Mouse (Mus musculus) lung, postnatal 10 days (tissue): Measurements from ENCODE around the gene Exog.
A peak's percentile ranks its signal among the peaks of the same experiment; 100 is the strongest.

Experiments
- DNase-seq: peaks from one replicate; pipeline ENCODE4 v3.0.0; 2021

Gene Exog

GRCm38 (mm10) chr9:119465056-119465455 lies 20.3 kb downstream of the Exog start:
- no peak for DNase-seq

- peak; percentile 45 for DNase-seq
Measured at GRCm38 (mm10) chr9:119465595-119465994, 20.9 kb downstream of the Exog start.

- no peak for DNase-seq
Measured at GRCm38 (mm10) chr9:119469691-119470353, 25.1 kb downstream of the Exog start.

- DNase-seq, result no peak
Measured at GRCm38 (mm10) chr9:119472412-119472918, 27.7 kb downstream of the Exog start.

GRCm38 (mm10) chr9:119473011-119473410 lies 28.3 kb downstream of the Exog start:
- no peak for DNase-seq

GRCm38 (mm10) chr9:119473608-119474164 lies 28.9 kb downstream of the Exog start:
- DNase-seq, result no peak

- DNase-seq, result peak; percentile 56
Measured at GRCm38 (mm10) chr9:119474717-119475611, 30.2 kb downstream of the Exog start.

- DNase-seq, result peak; percentile 29
Measured at GRCm38 (mm10) chr9:119477754-119478153, 33.0 kb downstream of the Exog start.

- DNase-seq, result no peak
Measured at GRCm38 (mm10) chr9:119478345-119478744, 33.6 kb downstream of the Exog start.

GRCm38 (mm10) chr9:119479297-119479696 lies 34.6 kb downstream of the Exog start:
- peak; percentile 22 for DNase-seq

- no peak for DNase-seq
Measured at GRCm38 (mm10) chr9:119481612-119482011, 36.9 kb downstream of the Exog start.

GRCm38 (mm10) chr9:119483554-119484353 lies 39.0 kb downstream of the Exog start:
- DNase-seq, result no peak

GRCm38 (mm10) chr9:119484420-119484819 lies 39.7 kb downstream of the Exog start:
- DNase-seq, result no peak

GRCm38 (mm10) chr9:119484868-119485267 lies 40.1 kb downstream of the Exog start:
- DNase-seq, result no peak

GRCm38 (mm10) chr9:119496354-119496753 lies 51.6 kb downstream of the Exog start:
- DNase-seq, result no peak

- DNase-seq, result no peak
Measured at GRCm38 (mm10) chr9:119496960-119497359, 52.2 kb downstream of the Exog start.

GRCm38 (mm10) chr9:119497546-119498246 lies 53.0 kb downstream of the Exog start:
- no peak for DNase-seq

- DNase-seq, result no peak
Measured at GRCm38 (mm10) chr9:119498247-119498607, 53.5 kb downstream of the Exog start.

GRCm38 (mm10) chr9:119498885-119499284 lies 54.1 kb downstream of the Exog start:
- DNase-seq, result no peak

- DNase-seq, result no peak
Measured at GRCm38 (mm10) chr9:119503613-119504012, 58.9 kb downstream of the Exog start.

- DNase-seq, result no peak
Measured at GRCm38 (mm10) chr9:119504981-119505658, 60.4 kb downstream of the Exog start.

GRCm38 (mm10) chr9:119510902-119511301 lies 66.2 kb downstream of the Exog start:
- peak; percentile 16 for DNase-seq
